Mouse (Mus musculus): ENCODE measurements around the gene Csnk1d.

Csnk1d gene

GRCm38 (mm10) chr11:120987608-120988007, 3.5 kb downstream of the Csnk1d start:
- DNase-seq (ENCODE audit: low spot score) = no peak

- no peak for DNase-seq (ENCODE audit: low spot score)
Measured at GRCm38 (mm10) chr11:120984448-120985330, 6.4 kb downstream of the Csnk1d start.

DNA sequence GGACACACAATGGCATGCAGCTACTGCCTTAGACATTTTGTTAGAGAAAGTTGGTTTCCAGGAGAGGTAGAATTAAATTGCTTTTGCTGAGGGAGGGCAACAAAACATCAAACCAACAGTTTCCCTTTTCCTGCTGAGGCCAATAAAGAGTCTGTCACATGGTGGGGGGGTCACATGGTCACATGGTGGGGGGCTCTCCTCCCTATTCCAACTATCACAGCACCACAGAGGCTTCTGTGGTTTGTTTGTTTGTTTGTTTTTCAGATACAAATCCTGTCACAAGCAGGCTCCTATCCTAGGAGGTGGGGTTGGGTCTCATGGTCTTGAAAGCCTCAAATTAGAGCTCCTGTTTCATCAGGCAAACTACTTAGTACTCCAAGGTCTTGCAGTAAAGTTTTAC, 8.7 kb downstream of the Csnk1d start:
- DNase-seq (ENCODE audit: low spot score) = no peak

DNA sequence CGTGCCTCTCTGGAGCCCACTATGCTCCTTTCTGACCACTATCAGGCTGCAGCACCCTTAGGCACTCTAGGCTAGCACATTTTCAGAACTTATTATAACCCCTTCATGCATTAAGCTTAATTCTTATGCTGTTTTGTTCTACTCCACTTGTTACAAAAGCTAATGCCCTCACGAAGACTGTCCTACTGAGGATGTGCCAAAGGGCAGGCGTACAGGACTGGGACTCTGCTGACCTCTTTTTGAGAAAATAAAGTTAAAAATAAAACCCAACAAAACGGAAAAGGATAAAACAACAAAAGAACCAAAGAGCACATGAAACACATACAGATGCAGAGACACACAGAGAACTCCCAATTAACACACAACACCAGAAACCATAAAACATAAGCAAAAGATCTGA, 9.5 kb downstream of the Csnk1d start:
- no peak for DNase-seq (ENCODE audit: low spot score)

DNA sequence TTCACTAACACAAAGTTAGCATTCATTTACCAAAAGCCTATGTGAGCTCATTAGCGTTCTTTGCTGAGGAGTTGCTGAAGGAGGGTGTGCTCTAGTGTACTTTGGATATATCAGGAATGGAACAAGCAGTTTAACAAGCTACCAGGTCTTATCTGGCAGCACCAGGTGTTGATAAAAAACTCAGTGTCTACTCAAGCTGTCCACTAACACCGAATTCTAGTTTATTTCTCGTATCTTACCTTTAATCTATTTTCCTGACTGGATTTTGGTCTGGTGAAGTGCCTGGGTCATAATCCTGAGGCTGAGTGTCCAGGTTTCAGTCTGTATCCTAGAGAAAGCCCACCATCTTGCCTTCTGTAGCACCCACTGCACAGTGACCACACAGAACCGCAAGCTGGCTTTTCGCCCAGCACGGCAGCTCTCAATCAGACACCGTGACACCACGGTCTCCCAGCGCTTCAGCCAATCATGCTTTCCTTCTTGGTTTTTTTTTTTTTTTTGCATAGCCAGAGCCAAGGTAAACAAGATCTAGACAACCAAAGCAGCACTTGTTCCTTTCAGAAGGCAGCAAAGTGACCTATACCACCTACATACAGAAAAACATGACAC, 10.6 kb downstream of the Csnk1d start:
- no peak for DNase-seq (ENCODE audit: low spot score)

- no peak for DNase-seq (ENCODE audit: low spot score)
Measured at GRCm38 (mm10) chr11:120979711-120980426, 11.3 kb downstream of the Csnk1d start.

GRCm38 (mm10) chr11:120973318-120973717, 17.8 kb downstream of the Csnk1d start:
- no peak for DNase-seq (ENCODE audit: low spot score)

GRCm38 (mm10) chr11:120971237-120971636, 19.9 kb downstream of the Csnk1d start:
- no peak for DNase-seq (ENCODE audit: low spot score)

DNA sequence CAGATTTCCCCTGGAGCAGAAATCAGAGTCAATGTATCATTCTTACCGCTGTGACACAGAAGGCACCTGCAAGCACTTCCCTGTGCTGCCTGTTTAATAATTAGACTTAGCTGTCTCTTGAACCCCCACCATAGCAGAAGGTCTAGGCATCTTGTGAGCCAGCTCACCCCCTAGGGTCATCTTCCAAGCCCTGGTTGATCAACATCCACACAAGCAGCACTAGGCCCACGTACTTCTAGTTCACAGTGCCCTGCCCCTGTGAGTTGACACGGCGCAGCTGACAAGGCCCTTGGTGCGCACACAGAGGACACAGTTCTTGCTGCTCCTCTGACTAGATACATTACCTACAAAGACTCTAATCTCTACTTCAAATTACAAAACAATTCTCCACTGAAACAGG, 21.4 kb downstream of the Csnk1d start:
- no peak for DNase-seq (ENCODE audit: low spot score)

- no peak for DNase-seq (ENCODE audit: low spot score)
Measured at GRCm38 (mm10) chr11:120965587-120965986, 25.5 kb downstream of the Csnk1d start.

- no peak for DNase-seq (ENCODE audit: low spot score)
Measured at GRCm38 (mm10) chr11:120964195-120965157, 26.7 kb downstream of the Csnk1d start.

DNA sequence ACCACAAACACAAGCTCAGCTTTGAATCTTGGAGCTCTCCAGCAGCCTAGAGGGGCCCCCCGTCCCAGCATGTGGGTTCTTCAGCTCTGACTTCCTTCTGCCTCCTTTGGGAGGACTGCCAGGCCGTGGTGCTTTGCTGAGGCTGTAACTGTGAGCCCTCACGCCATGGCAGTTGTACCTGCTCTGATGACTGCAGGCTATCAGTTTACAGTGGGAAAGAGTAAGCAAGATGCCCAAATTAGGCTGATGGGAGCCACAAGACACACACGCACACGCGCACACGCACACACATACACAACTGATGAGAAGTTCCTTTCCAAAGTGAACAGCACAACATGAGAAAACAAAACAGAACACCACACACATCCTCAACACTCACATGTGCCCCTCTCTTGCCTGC, 28.2 kb downstream of the Csnk1d start:
- DNase-seq (ENCODE audit: low spot score) = no peak

- no peak for DNase-seq (ENCODE audit: low spot score)
Measured at GRCm38 (mm10) chr11:120962050-120962771, 28.9 kb downstream of the Csnk1d start.

GRCm38 (mm10) chr11:120961594-120961993, 29.5 kb downstream of the Csnk1d start:
- DNase-seq (ENCODE audit: low spot score) = no peak

DNA sequence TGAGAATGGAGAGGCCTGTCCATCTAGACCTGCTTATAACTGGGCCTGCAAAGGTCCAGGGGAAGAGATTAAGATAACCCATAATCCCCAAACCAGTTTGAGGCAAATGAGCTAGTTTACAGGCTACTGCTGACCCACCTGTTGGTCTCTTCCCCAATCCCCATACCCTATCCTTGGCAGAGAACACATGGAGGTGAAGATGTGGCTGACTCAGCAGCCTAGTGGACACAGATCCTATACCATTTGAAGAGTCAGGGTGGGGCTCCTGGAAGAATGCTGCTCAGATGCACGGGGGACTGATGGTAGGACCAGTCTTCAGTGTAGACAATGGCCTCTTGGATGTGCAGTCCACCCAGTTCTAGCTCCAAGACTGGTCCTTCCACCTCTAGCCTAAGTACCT, 30.9 kb downstream of the Csnk1d start:
- no peak for DNase-seq (ENCODE audit: low spot score)

DNA sequence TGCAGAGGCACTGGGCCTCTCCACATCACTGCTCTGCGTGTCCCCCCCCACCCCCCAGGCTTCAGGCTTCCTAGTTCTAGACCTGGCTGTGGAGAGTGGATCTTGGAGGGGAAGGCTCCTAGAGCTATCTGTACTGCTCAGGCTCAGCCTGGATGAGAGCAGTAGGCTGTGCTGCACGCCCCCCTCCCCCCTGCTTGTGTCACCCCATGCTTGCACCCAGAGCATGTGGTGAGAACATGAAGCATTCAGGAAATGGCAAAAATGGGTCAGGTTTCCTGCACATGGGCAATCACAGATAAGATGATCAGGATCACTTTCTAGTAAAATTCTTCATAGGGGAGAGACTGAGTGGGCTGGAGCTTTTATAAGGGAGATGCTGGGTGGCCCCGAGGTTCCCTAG, 31.6 kb downstream of the Csnk1d start:
- DNase-seq (ENCODE audit: low spot score) = no peak

- DNase-seq (ENCODE audit: low spot score) = no peak
Measured at GRCm38 (mm10) chr11:120959066-120959465, 32.1 kb downstream of the Csnk1d start.

DNA sequence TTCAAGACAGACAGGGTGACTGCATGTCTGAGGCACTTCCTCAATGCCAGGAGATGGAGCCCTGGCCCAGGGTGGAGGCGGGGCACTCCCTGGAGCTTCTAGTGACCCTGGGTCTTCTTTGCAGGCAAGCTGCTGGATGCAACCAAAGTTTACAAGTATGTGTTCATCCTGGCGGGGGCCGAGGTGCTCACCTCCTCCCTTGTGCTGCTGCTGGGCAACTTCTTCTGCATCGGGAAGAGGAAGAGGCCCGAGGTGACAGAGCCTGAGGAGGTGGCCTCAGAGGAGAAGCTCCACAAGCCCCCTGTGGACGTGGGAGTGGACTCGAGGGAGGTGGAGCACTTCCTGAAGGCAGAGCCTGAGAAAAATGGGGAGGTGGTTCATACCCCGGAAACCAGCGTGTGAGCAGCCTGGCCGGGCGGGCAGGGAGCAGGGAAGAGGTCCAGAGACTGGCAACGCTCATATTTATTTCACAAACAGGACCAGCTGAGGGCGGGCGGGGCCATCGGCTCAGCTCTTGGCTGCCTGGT, 33.3 kb downstream of the Csnk1d start:
- no peak for DNase-seq (ENCODE audit: low spot score)

- DNase-seq (ENCODE audit: low spot score) = no peak
Measured at GRCm38 (mm10) chr11:120957052-120957451, 34.1 kb downstream of the Csnk1d start.

DNA sequence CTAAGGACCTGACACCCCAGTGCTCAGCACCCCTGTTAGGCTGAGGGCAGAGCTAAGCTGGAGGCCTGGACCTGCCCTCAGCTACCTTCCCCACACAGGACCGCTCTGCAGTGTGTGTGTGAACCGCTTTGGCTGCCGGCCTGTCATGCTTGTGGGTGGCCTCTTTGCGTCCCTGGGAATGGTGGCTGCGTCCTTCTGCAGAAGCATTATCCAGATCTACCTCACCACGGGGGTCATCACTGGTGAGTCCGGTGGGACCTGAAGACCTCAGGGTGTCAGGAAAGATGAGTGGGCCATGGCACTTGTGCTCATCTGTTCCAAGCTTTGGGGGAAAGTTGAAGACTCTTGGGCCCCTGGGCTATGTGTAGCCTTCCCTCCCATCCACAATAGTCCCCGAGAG, 35.4 kb downstream of the Csnk1d start:
- no peak for DNase-seq (ENCODE audit: low spot score)

DNA sequence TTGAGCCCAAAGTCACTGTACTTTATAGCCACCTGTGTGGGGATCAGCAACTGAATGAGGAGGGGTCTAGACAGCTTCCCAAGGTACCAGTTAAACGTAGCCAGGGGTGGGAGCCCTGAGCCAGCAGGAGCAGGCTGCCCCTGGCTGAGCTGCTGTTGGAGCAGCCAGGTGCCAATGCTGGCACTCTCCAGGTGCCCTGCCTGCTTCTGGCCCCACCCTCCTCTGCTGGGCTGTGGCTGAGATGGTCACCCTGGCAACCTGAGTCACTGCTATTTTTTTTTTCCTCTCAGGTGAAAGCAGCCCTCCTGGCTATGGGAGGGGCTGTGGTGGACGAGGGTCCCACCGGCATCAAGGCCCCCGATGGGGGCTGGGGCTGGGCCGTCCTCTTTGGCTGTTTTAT, 36.2 kb downstream of the Csnk1d start:
- no peak for DNase-seq (ENCODE audit: low spot score)

All from testis, postnatal 10 days (tissue).